Mouse (Mus musculus): ENCODE data around the gene Klrg1. TPM values are rescaled to one million over a fixed set of nuclear protein-coding genes. Genes with fewer than 3 reads are reported as not detected.

The Klrg1 gene
- not detected in 2 replicates for polyA plus RNA-seq (2015; fragmentation: Nextera tagmentation; extraction: Ambion mirVana)

DNA sequence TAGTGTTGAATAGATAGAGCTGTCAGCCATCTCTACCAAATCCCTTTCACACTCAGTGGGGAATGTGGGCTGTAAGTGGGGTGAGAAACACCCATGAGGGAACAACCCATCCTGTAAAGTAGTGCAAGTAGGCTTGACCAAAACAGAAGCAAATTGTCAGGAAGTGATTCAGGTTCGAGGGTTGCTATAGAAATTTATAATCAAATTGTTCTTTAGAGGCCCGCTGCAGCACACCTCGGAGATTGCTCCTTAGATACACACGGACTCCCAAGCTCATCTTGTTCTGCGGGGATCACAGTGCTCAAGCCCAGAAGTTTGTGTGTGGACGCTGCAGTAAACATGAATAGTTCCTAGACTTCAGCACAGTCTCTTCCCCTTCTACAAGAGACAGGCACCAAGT, at the start of gene Klrg1:
Gene Klrg1, minus strand, starts transcription at position 101 of the 400 bp plus-strand sequence.
- H3K9me3 ChIP-seq (replicated peaks): no peaks in the 10 kb centered on the region
- H3K4me2 ChIP-seq: no peak within 1 kb of the TSS
- 0 out of 2 replicates have a peak, but pooled peaks cover 4% of the 10 kb centered on the region for H3K4me1 ChIP-seq (replicated peaks)
- no peak within 1 kb of the TSS for H3K4me3 ChIP-seq (replicated peaks)
- no peak within 1 kb of the TSS for H3K27ac ChIP-seq (replicated peaks)
- H3K27me3 ChIP-seq: no peaks in the 10 kb centered on the region
- no peak for ATAC-seq (ENCODE audit: insufficient read depth)
- H3K9ac ChIP-seq: no peak within 1 kb of the TSS
- H3K36me3 ChIP-seq (replicated peaks): no peaks in the 10 kb centered on the region
- 57% methylated on average over 6 of the region's 6 CpGs for WGBS (ENCODE audit: insufficient replicate concordance)

DNA sequence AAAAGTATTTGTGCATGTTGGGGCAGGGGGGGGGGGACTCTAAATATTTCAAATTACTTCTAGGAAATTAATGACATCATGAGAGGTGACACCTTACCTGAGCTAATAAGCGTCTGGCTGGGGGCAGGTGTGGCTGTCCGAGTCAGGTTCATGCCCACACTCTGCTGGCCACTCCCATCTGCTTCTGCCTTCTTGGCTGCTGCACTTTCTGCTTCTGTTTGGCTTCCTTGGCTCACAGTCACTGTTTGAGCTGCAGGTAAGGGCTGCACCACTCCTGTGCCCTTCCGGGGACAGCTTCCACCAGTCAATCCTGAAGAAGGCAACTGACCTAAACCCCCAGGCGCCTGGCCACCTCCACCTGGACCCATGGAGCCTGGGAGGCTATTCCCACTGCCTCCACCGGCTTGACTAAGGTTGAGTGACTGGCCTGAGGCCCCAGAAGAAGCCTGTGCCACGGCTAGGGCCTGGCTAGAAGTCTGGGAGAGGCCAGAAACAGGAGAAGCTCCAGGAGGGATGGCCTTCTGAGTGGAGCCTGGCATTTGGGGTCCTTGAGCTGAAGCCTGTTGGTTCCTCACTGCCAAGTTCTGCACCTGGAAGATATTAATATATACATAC, 42.8 kb upstream of the Klrg1 start:
- Histone ChIP-seq H3K27ac (replicated peaks) (no peak overlapping the region), H3K9me3 (replicated peaks) (no peaks in the 10 kb centered on the region), H3K27me3 (no peaks in the 10 kb centered on the region), H3K4me3 (replicated peaks) (no peak overlapping the region), H3K4me1 (replicated peaks) (no peaks in the 10 kb centered on the region), H3K36me3 (replicated peaks) (0 out of 2 replicates have a peak, but pooled peaks cover 5% of the 10 kb centered on the region), H3K4me2 (no peak overlapping the region), H3K9ac (no peak overlapping the region)
- ATAC-seq (ENCODE audit: insufficient read depth): no peak
- WGBS (ENCODE audit: insufficient replicate concordance): 69% methylated on average over 6 of the region's 6 CpGs

DNA sequence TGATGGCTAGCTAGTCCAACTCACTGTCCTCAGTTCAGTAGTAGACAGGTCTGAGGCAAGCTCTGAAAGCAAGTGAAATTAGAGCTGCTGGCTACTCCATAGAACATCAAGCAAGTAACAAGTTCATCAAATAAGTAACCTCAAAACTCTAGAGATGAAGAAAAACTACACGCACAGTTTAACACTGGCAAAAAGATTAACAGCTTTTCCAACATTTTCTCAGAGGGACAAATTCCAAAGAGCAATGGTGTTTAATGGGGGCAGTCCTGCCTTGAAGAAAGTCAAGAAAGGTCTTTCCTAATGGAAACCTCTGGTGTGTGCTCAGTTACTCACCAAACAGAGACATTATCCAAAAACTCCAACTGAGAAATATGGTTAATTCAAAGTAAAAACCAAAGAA, 36.0 kb upstream of the Klrg1 start:
- H3K9me3 ChIP-seq (replicated peaks): no peaks in the 10 kb centered on the region
- H3K36me3 ChIP-seq (replicated peaks): peaks cover 65% of the 10 kb centered on the region
- H3K4me1 ChIP-seq (replicated peaks): no peaks in the 10 kb centered on the region
- no peaks in the 10 kb centered on the region for H3K27me3 ChIP-seq
- no peak overlapping the region for H3K9ac ChIP-seq
- no peak for ATAC-seq (ENCODE audit: insufficient read depth)
- no peak overlapping the region for H3K4me2 ChIP-seq
- no peak overlapping the region for H3K4me3 ChIP-seq (replicated peaks)
- 79% methylated on average over 1 of the region's 1 CpGs for WGBS (ENCODE audit: insufficient replicate concordance)
- H3K27ac ChIP-seq (replicated peaks): no peak overlapping the region

DNA sequence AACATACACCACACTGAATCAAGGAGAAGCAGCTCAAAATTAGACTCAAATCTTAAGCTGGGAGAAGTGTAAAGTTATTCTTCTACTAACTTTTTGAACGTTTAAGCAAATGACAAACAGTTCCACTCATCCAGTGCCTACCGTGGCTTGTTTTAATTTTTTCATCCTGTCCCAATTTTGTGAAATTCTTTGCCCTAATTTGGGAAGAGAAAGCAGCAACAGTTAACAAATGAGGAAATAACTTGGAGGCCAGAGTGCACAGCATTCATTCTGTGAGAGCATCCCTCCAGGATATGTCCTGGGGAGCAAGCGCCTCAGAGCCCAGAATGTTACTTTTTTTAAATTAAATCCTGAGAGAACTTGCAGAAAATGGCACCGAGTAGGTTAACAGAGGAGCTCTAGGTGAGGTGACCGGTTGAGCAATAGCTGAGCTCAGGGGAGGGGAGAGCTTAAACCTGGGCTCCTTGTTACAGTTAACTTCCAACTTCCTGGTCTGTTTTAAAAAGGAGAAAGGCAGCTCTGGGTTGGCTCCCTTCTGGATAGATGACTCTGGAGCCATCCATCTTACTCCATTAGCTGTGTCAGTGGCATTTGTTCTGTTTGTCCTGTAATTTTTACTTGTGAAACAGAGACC, 27.6 kb upstream of the Klrg1 start:
- no peaks in the 10 kb centered on the region for H3K27me3 ChIP-seq
- no peaks in the 10 kb centered on the region for H3K9me3 ChIP-seq (replicated peaks)
- H3K4me1 ChIP-seq (replicated peaks): peaks cover 27% of the 10 kb centered on the region
- peaks cover 36% of the 10 kb centered on the region for H3K36me3 ChIP-seq (replicated peaks)
- H3K4me3 ChIP-seq (replicated peaks): peak overlapping the region; percentile 86
- peak overlapping the region; percentile 91 for H3K9ac ChIP-seq
- peak overlapping the region; percentile 85; the same call in 1 of the 2 replicates for H3K27ac ChIP-seq (replicated peaks)
- ATAC-seq (ENCODE audit: insufficient read depth): no peak
- peak overlapping the region; percentile 79 for H3K4me2 ChIP-seq
- WGBS (ENCODE audit: insufficient replicate concordance): 29% methylated on average over 5 of the region's 5 CpGs

DNA sequence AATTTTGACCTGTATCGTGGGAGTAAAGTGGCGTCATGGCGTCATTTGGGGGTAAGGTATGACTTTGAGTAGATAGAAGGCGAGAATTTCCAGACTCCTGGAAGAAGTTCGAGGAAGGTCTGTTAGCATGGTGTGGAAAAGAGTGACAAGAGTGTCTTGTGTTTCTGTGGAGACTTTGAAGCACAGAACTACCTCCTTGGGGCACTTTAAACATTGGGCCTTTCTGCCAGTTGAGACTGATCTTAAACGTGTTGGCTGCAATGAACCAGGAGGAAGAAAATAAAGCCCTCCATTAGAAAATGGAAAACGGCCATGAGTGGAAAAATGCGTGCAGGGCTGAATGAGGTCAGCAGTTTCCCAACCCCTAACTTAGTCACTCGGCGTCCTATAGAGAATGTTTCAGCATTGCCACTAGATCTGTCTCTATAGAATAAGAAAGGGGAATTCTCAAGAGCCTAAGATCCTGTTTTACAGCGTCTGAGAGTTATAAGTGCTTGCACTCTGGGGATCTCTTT, 26.8 kb upstream of the Klrg1 start:
- Histone ChIP-seq H3K9ac (peak overlapping the region; percentile 91), H3K9me3 (replicated peaks) (no peaks in the 10 kb centered on the region), H3K27me3 (no peaks in the 10 kb centered on the region), H3K36me3 (replicated peaks) (peaks cover 28% of the 10 kb centered on the region), H3K27ac (replicated peaks) (peak overlapping the region; percentile 85), H3K4me2 (peak overlapping the region; percentile 79), H3K4me1 (replicated peaks) (peaks cover 27% of the 10 kb centered on the region), H3K4me3 (replicated peaks) (peak overlapping the region; percentile 86)
- under 1% methylated on average over 11 of the region's 11 CpGs for WGBS (ENCODE audit: insufficient replicate concordance)
- no peak for ATAC-seq (ENCODE audit: insufficient read depth)

DNA sequence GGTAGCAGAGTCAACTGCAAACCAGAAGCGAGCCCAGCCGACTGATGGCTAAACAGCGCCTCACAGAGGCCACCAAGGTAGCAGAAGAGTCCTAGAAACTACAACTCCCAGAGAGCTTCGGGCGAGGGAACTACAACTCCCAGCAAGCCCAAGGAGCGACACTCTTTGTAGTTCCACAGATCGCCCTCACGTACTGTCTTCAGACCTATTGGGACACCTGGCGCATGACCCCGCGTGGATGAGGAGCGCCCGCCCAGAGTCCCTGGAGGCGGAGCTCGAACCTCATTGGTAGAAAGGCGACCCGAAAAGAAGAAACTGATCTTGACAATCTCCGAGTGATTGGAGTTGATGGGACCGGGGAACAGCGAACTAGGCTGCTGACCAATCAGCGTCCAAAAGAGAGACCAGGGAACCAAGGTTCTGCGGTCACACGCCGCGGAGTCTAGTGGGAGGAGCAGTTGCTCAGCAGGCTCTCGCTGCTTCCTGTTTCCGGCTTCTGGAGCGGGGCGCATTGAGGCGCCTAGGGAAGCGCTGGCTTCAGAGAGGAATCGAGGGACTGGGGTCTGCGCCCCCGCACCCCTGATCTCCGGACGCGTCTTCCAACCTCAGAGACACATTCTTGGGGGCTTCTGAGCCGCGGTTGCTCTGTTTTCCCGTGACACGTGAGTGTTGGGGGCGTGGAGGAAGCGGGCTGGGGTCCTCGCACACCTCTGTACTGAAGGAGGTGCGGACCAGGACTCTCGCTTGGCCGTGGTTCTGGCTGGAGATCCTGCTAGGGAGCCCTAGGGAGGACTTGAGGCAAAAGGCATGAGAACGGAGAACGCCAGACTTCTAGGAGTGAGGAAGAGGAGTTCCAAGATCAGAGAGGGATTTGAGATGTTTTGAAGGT, 26.1 kb upstream of the Klrg1 start, which contains the start of gene M6pr:
Gene M6pr, plus strand, starts transcription at position 216 of the 889 bp plus-strand sequence.
- Histone ChIP-seq H3K9ac (peak within 1 kb of the TSS; percentile 91), H3K36me3 (replicated peaks) (peaks cover 20% of the 10 kb centered on the region), H3K4me1 (replicated peaks) (peaks cover 27% of the 10 kb centered on the region), H3K9me3 (replicated peaks) (no peaks in the 10 kb centered on the region), H3K27me3 (no peaks in the 10 kb centered on the region), H3K4me2 (peak within 1 kb of the TSS; percentile 79), H3K4me3 (replicated peaks) (peak within 1 kb of the TSS; percentile 86), H3K27ac (replicated peaks) (peak within 1 kb of the TSS; percentile 85)
- ATAC-seq (ENCODE audit: insufficient read depth): peak; percentile 98
- 0% methylated on average over 49 of the region's 49 CpGs for WGBS (ENCODE audit: insufficient replicate concordance)

DNA sequence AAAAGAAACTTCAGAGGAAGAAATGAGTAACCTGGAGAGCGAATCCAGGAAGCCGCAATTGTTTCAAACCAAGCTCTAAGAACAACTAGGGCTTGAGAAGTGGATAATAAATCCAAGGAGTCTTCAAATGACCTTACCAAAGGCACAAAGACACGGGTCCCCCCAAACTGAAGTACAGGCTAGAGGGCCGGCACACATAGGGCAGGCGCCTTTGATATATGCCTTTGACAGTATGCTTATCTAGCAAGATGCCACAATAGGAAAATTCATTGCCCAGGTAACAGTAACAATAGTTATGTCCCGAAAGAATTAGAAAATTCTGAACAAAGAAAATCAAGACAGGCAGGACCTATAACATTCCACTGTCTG, 25.4 kb upstream of the Klrg1 start:
- no peak overlapping the region for H3K9ac ChIP-seq
- no peak for ATAC-seq (ENCODE audit: insufficient read depth)

DNA sequence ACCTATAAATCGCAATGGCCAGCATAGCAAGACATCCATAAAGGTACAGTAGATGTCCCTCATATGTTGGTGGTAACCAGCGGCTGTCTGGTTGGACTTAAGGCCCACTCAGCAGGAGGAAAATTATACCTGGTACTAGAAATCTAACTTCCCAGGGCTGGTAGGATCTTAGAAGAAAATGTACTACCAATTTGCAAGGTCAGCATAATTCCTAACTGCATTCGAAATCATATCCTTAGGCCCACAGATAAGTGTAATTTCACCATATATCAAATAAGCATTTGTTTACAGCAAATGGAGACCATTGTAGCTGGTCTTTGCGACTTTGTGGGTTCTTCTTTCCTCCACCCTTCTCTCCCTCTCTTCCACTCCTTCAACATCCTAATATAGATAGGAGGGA, 24.0 kb upstream of the Klrg1 start:
- Histone ChIP-seq H3K36me3 (replicated peaks) (no peaks in the 10 kb centered on the region), H3K4me3 (replicated peaks) (no peak overlapping the region), H3K27me3 (no peaks in the 10 kb centered on the region), H3K27ac (replicated peaks) (no peak overlapping the region), H3K9me3 (replicated peaks) (no peaks in the 10 kb centered on the region), H3K4me2 (no peak overlapping the region), H3K9ac (no peak overlapping the region), H3K4me1 (replicated peaks) (peaks cover 27% of the 10 kb centered on the region)
- WGBS (ENCODE audit: insufficient replicate concordance): 58% methylated on average over 4 of the region's 4 CpGs
- no peak for ATAC-seq (ENCODE audit: insufficient read depth)

More for the DNA sequence above, 25.4 kb upstream of the Klrg1 start:
- no peak overlapping the region for H3K27ac ChIP-seq (replicated peaks)
- no peaks in the 10 kb centered on the region for H3K9me3 ChIP-seq (replicated peaks)
- H3K4me2 ChIP-seq: peak overlapping the region; percentile 79
- peaks cover 14% of the 10 kb centered on the region for H3K36me3 ChIP-seq (replicated peaks)
- WGBS (ENCODE audit: insufficient replicate concordance): 67% methylated on average over 6 of the region's 6 CpGs
- H3K4me3 ChIP-seq (replicated peaks): peak overlapping the region; percentile 86
- H3K27me3 ChIP-seq: no peaks in the 10 kb centered on the region
- H3K4me1 ChIP-seq (replicated peaks): peaks cover 27% of the 10 kb centered on the region

DNA sequence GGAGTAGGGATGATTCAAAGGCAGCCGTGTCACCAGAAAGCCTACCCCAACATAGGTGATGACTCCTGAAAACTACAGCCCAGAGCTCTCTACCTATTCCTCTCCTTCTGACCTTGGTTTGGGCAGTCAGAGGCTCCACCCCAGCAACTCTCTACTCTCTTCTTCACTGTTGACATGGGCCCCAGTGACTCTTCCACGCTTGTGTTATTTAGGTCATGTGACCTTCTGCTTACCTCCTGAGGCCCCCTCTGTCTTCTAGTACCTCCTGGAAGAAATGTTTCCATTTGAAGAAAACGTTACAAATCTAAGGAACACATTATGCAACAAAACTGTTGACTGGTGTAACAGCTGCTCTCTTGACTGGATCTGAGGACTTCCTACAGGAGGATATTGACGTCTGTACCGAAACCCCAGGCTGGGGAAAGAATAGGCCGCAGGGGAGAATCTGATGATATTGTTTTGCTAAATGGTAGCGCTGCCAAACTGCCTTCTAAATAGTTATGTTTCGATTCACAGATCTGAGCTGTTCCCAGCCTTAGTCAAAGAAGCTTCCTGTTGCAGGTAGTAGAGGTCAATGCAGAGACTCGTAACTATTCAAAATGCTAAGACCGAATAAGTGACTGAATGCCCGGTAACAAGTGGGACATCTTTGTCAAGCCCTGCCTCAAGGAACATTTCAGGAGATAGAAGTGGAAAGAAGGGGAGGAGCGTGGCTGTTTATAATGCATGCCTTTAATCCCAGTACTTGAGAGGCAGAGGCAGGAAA, 22.3 kb upstream of the Klrg1 start:
- Histone ChIP-seq H3K4me3 (replicated peaks) (no peak overlapping the region), H3K9me3 (replicated peaks) (no peaks in the 10 kb centered on the region), H3K36me3 (replicated peaks) (no peaks in the 10 kb centered on the region), H3K4me1 (replicated peaks) (peaks cover 11% of the 10 kb centered on the region), H3K4me2 (no peak overlapping the region), H3K27ac (replicated peaks) (no peak overlapping the region), H3K9ac (no peak overlapping the region), H3K27me3 (no peaks in the 10 kb centered on the region)
- no peak for ATAC-seq (ENCODE audit: insufficient read depth)
- whole genome bisulfite sequencing (ENCODE audit: insufficient replicate concordance): 69% methylated on average over 12 of the region's 12 CpGs

DNA sequence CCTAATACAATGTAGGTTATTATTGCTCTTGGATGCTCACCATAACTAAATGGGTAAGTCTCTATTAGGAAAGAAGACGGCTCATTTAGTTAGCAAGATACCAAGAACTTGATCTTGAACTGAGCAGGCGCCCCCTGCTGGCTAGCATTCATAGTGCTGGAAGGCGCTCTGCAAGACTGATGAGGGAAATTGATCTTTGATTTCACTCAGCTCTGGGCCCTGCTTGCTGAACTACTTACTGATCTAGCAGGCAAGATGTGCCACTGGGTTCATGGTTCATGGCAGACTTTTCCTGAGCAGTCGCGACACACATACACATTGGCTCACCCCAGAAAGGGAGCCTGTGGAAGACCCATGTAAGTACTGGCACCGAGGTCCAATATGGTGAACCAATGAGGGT, 21.7 kb upstream of the Klrg1 start:
- no peak for ATAC-seq (ENCODE audit: insufficient read depth)
- WGBS (ENCODE audit: insufficient replicate concordance): 26% methylated on average over 6 of the region's 6 CpGs
- H3K27me3 ChIP-seq: no peaks in the 10 kb centered on the region

More for the DNA sequence above, 21.7 kb upstream of the Klrg1 start:
- Histone ChIP-seq H3K4me1 (replicated peaks) (peaks cover 5% of the 10 kb centered on the region), H3K4me2 (no peak overlapping the region), H3K36me3 (replicated peaks) (no peaks in the 10 kb centered on the region), H3K27ac (replicated peaks) (no peak overlapping the region), H3K9ac (no peak overlapping the region), H3K4me3 (replicated peaks) (no peak overlapping the region), H3K9me3 (replicated peaks) (no peaks in the 10 kb centered on the region)

All from liver, embryonic 15.5 days (tissue).